Mouse (Mus musculus): Measurements from ENCODE around the gene Zfp592.

Gene Zfp592

DNA sequence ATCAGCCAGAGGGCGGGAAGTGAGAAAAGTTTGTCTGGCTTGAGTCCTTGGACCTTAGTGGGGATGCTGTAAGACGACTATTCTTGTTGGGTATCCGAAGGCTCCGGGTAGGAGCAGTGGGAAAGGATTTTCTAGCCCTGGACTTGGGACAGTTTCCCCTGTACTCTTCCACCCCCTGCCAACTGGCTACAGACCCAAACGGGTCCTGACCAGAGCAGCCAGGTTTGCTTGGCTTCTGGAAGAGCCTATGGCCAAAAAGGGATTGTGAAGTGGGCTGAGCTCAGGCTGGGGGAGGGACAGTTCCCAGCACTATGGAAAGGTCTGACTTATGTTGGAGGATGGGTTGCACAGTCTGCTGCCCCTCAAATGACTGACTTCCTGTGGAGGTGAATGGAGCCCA is 65.9 kb downstream of the Zfp592 start:
- DNase-seq: no peak

- DNase-seq: no peak
Observed at GRCm38 (mm10) chr7:81060908-81061307, 67.4 kb downstream of the Zfp592 start.

GRCm38 (mm10) chr7:81061936-81062335 is 68.5 kb downstream of the Zfp592 start:
- DNase-seq: no peak

- no peak for DNase-seq
Observed at GRCm38 (mm10) chr7:81063332-81063731, 69.9 kb downstream of the Zfp592 start.

DNA sequence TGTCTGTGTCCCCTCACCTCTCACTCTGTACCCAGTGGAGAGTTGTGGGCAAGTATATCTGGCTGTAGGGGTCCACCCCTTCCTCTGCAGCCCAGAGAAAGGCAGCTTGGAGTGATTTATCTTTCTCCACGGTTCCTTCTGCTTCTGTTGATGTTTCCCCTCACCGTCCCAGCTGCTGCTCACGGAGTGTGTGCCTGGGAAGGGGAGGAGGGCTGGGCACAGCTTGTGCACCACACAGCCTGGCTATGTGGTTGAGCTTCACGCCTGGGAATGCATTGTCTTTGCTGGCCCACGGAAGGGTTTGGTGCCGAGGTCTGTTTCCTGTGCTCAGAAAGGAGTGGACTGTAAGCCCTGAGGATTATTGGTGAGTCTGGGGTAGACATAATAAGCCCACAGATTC is 73.2 kb downstream of the Zfp592 start:
- no peak for DNase-seq

GRCm38 (mm10) chr7:81072463-81072862 is 79.0 kb downstream of the Zfp592 start:
- no peak for DNase-seq

GRCm38 (mm10) chr7:81073273-81073672 is 79.8 kb downstream of the Zfp592 start:
- no peak for DNase-seq

GRCm38 (mm10) chr7:81074546-81074945 is 81.1 kb downstream of the Zfp592 start:
- no peak for DNase-seq

DNA sequence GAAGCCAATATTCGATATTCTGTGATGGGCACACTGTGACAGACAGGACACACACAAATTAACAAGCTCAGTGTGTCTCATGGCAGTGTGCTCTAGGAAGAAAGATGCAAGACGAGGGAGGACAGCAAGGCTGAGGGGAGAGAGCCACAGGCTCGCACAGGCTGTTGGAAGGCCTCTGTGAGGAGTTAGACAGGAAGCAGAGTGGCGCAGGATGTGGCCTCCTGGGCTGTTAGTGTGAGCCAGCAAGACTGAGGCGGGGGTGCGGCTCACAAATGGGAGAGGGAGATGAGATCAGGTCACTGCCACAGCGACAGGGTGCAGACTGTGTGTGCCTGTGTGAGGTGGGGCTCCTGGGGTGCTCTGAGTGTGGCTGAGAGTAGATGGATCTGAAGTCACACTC is 81.8 kb downstream of the Zfp592 start:
- no peak for DNase-seq

DNA sequence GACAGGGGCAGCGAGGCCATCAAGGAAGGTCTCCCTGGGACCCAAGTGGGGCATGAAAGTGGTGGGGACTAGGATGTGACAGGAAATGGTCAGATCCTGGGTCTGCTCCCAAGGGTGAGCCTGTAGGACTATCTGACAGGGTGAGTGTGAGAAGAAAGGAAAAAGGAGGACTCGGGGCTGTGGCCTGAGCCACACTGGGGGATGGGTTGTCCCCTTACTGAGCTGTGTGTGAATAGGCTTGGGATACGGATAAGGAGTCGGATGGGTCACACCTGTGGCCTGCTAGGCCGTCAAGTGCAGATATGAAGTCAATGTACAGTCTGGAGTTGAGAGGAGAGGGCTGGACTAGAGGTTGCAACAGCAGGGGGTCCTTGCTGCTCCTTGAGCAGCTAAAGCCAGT is 82.3 kb downstream of the Zfp592 start:
- no peak for DNase-seq

GRCm38 (mm10) chr7:81077009-81077408 is 83.5 kb downstream of the Zfp592 start:
- no peak for DNase-seq

GRCm38 (mm10) chr7:81078740-81079139 is 85.3 kb downstream of the Zfp592 start:
- DNase-seq: no peak

DNA sequence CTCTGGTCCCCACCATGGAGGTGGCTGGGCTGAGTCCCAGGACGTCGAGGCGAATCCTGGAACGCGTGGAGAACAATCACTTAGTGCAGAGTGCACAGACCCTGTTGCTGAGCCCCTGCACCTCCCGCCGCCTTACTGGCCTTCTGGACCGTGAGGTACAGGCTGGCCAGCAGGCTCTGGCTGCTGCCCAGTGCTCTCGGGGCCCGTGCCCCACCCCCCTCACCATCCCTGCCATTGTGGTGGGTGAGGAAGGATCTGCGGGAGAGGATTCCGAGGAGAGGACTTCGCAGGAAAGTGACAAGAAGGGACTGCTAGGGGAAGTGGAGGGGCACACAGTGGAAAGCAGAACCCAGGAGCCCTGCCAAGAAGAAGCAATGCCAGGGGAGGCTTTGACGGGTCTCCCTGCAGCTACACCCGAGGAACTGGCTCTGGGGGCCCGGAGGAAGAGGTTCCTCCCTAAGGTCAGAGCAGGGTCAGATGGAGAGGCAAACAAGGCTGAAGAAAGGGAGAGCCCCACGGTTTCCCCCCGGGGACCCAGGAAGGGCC is 100.0 kb downstream of the Zfp592 start:
- no peak for DNase-seq

- no peak for DNase-seq
Observed at GRCm38 (mm10) chr7:81094104-81094757, 100.8 kb downstream of the Zfp592 start.
